Mouse (Mus musculus): Measurements from ENCODE around the gene Psmd9. TPM values are rescaled to one million over a fixed set of nuclear protein-coding genes. Genes with fewer than 3 reads are reported as not detected.
A peak's percentile ranks its signal among the peaks of the same experiment; 100 is the strongest.
"Not testable (repeated sequence)": the region's sequence is repeated elsewhere in the genome, so short reads cannot be mapped to it uniquely, and the experiment has no call there.

Gene Psmd9
- total RNA-seq, 4 experiments from 2014 or later, result 26.2 to 34.3 (median 27.4) TPM

GRCm38 (mm10) chr5:123190912-123191311 lies 21.7 kb downstream of the Psmd9 start:
- no peak for DNase-seq (ENCODE audit: low spot score in 2 of 2)

GRCm38 (mm10) chr5:123191427-123191826 lies 22.2 kb downstream of the Psmd9 start:
- DNase-seq (ENCODE audit: low spot score in 2 of 2), result no peak

GRCm38 (mm10) chr5:123192606-123193150 lies 23.5 kb downstream of the Psmd9 start:
- no peak for DNase-seq (ENCODE audit: low spot score in 2 of 2)

GRCm38 (mm10) chr5:123193436-123193835 lies 24.2 kb downstream of the Psmd9 start:
- DNase-seq (ENCODE audit: low spot score in 2 of 2), result no peak

GRCm38 (mm10) chr5:123194856-123195255 lies 25.6 kb downstream of the Psmd9 start:
- no peak for DNase-seq (ENCODE audit: low spot score in 2 of 2)

- DNase-seq (ENCODE audit: low spot score in 2 of 2), result no peak
Measured at GRCm38 (mm10) chr5:123195500-123196000, 26.3 kb downstream of the Psmd9 start.

- DNase-seq (ENCODE audit: low spot score in 2 of 2), result no peak
Measured at GRCm38 (mm10) chr5:123196746-123197145, 27.5 kb downstream of the Psmd9 start.

- no peak for DNase-seq (ENCODE audit: low spot score in 2 of 2)
Measured at GRCm38 (mm10) chr5:123198523-123198922, 29.3 kb downstream of the Psmd9 start.

GRCm38 (mm10) chr5:123200816-123201522 lies 31.8 kb downstream of the Psmd9 start:
- not testable (repeated sequence) for DNase-seq (ENCODE audit: low spot score in 2 of 2)

- DNase-seq (ENCODE audit: low spot score in 2 of 2), result no peak
Measured at GRCm38 (mm10) chr5:123201523-123201892, 32.3 kb downstream of the Psmd9 start.

GRCm38 (mm10) chr5:123201987-123202386 lies 32.8 kb downstream of the Psmd9 start:
- DNase-seq (ENCODE audit: low spot score in 2 of 2), result no peak

- DNase-seq (ENCODE audit: low spot score in 2 of 2), result not testable (repeated sequence)
Measured at GRCm38 (mm10) chr5:123202771-123203170, 33.6 kb downstream of the Psmd9 start.

GRCm38 (mm10) chr5:123203591-123203990 lies 34.4 kb downstream of the Psmd9 start:
- not testable (repeated sequence) for DNase-seq (ENCODE audit: low spot score in 2 of 2)

GRCm38 (mm10) chr5:123222346-123223050 lies 53.3 kb downstream of the Psmd9 start:
- DNase-seq (ENCODE audit: low spot score in 2 of 2), result not testable (repeated sequence)

- no peak for DNase-seq (ENCODE audit: low spot score in 2 of 2)
Measured at GRCm38 (mm10) chr5:123223051-123223410, 53.8 kb downstream of the Psmd9 start.

- not testable (repeated sequence) for DNase-seq (ENCODE audit: low spot score in 2 of 2)
Measured at GRCm38 (mm10) chr5:123223861-123224260, 54.6 kb downstream of the Psmd9 start.

- DNase-seq (ENCODE audit: low spot score in 2 of 2), result no peak
Measured at GRCm38 (mm10) chr5:123226851-123227250, 57.6 kb downstream of the Psmd9 start.

- DNase-seq (ENCODE audit: low spot score in 2 of 2), result peak; percentile 94 to 97
Measured at GRCm38 (mm10) chr5:123227762-123228523, 58.7 kb downstream of the Psmd9 start.

GRCm38 (mm10) chr5:123228524-123228922 lies 59.3 kb downstream of the Psmd9 start:
- DNase-seq (ENCODE audit: low spot score in 2 of 2), result no peak

- DNase-seq (ENCODE audit: low spot score in 2 of 2), result no peak
Measured at GRCm38 (mm10) chr5:123229296-123229695, 60.1 kb downstream of the Psmd9 start.

- DNase-seq (ENCODE audit: low spot score in 2 of 2), result no peak
Measured at GRCm38 (mm10) chr5:123232180-123232579, 63.0 kb downstream of the Psmd9 start.

- DNase-seq (ENCODE audit: low spot score in 2 of 2), result no peak
Measured at GRCm38 (mm10) chr5:123235731-123236130, 66.5 kb downstream of the Psmd9 start.

All from layer of hippocampus, adult 8-10 months (tissue).